Mouse (Mus musculus): ENCODE measurements at regions not wholly inside any gene's neighbourhood (a gene's known extent, or its start where the extent isn't known, plus 50 kb on each side); places are given as distances from the start of the nearest gene placed in this dataset.

DNA sequence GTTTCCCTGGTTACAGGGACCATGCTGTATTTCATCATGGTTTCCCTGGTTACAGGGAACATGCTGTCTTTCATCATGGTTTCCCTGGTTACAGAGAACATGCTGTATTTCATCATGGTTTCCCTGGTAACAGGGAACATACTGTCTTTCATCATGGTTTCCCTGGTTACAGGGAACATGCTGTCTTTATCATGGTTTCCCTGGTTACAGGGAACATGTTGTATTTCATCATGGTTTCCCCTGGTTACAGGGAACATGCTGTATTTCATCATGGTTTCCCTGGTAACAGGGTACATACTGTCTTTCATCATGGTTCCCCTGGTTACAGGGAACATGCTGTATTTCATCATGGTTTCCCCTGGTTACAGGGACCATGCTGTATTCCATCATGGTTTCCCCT, 1579.5 kb downstream of the 4930444P10Rik start:
- Histone ChIP-seq H3K27ac (ENCODE audit: low read depth, low read length) (no peak overlapping the region), H3K4me2 (ENCODE audit: low read depth, low read length, severe bottlenecking) (no peak overlapping the region), H3K9me3 (ENCODE audit: control insufficient read depth, low read length) (no peaks in the 10 kb centered on the region), H3K4me3 (ENCODE audit: low read depth, low read length) (no peak overlapping the region), H3K27me3 (ENCODE audit: control insufficient read depth, insufficient read depth, low read length) (peaks cover under 1% of the 10 kb centered on the region; the same call in 1 of the 2 replicates), H3K4me1 (replicated peaks; ENCODE audit: control insufficient read depth, insufficient read depth, low read length) (no peaks in the 10 kb centered on the region), H3K36me3 (ENCODE audit: control insufficient read depth, insufficient read depth, low read length) (no peaks in the 10 kb centered on the region), H3K9ac (ENCODE audit: low read length) (no peak overlapping the region)
- ATAC-seq (replicated peaks; ENCODE audit: low FRiP score) (no peak), DNase-seq (ENCODE audit: low spot score) (no peak)

DNA sequence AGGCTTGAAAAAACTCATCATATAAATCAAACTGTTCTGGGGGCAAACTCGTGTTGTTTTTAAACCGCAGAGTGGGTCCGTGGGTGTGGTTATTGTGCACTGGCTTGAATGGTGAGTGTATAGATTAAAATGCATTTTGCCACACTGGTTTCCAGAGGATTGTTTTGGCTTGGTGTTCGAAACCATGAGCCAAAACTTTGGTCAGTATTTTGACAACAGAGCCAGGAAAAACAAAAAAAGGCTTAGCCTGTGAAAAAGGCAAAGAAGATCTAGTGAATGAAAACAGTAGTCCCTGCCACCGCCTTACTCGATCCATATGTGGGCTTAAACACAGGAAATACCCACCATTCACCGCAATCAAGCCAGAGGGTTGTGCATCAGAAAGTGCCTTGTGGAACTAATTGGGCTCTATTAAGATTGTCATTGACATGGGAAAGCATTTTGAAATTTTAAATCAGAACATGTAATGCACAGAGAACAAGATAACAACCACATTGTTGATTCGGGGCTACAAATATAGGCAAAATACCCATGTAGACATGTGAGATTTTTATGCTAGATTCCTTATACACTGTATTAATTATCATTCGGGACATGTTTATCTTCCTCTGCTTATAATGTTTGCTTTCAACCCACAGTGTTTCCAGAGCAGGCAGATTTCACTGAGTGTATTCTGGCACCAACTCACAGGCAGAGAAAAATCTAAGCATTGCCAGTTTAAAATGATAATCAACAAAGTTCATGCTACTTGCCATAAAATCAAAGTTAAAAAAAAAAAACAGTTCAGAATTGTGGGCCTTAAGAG, 1580.4 kb downstream of the 4930444P10Rik start:
- 52% methylated on average over 9 of the region's 9 CpGs for WGBS
- ATAC-seq (replicated peaks; ENCODE audit: low FRiP score) (no peak), DNase-seq (ENCODE audit: low spot score) (no peak)
- Histone ChIP-seq H3K9ac (ENCODE audit: low read length) (no peak overlapping the region), H3K36me3 (ENCODE audit: control insufficient read depth, insufficient read depth, low read length) (no peaks in the 10 kb centered on the region), H3K27me3 (ENCODE audit: control insufficient read depth, insufficient read depth, low read length) (peaks cover 8% of the 10 kb centered on the region; the same call in 1 of the 2 replicates), H3K4me2 (ENCODE audit: low read depth, low read length, severe bottlenecking) (no peak overlapping the region), H3K4me1 (replicated peaks; ENCODE audit: control insufficient read depth, insufficient read depth, low read length) (no peaks in the 10 kb centered on the region), H3K9me3 (ENCODE audit: control insufficient read depth, low read length) (no peaks in the 10 kb centered on the region), H3K27ac (ENCODE audit: low read depth, low read length) (no peak overlapping the region), H3K4me3 (ENCODE audit: low read depth, low read length) (no peak overlapping the region)

DNA sequence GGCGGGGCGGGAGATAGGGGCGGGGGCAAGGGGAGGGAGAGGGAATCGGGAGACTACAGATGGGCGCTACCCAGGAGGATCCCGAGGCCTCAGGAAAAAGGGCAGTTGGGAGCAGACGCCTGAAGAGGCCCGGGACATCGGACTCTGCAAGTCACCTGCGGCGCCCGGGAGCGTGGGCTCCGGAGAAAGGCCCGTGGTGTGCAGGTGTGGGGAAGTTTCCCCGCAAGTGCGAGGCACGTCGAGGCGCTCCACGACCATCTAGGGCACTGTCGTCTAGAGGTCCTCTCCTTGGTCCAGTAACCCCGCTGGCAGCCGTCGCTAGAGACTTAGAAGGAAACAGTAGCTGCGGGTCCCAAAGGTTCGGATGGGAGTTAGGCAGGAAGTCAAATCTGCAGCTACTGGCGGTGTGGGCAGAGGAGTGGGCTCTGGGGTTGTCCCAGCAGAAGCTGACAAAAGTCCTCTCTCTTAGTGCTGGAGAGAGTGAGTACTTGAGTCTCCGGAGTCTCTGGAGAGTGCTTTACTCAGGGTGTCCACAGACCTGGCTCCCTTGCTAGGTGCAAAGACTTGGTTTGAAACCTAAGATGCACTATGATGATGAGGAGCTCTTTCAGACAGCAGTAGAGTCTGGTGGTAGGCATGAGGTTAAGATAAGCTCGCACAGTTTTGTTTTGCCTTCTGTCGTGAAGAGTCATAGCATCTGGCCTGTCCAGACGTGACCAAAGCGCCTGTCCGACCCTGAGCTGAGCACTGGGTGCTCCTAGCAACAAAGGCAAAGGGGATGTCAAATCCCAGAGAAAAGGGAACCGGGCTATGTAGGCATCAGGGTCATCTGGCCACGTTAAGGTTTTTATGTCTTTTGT, 1586.1 kb downstream of the 4930444P10Rik start:
- H3K27ac ChIP-seq (ENCODE audit: low read depth, low read length) = no peak overlapping the region
- ATAC-seq (replicated peaks; ENCODE audit: low FRiP score) = peak; percentile 11
- WGBS = 1% methylated on average over 36 of the region's 36 CpGs

DNA sequence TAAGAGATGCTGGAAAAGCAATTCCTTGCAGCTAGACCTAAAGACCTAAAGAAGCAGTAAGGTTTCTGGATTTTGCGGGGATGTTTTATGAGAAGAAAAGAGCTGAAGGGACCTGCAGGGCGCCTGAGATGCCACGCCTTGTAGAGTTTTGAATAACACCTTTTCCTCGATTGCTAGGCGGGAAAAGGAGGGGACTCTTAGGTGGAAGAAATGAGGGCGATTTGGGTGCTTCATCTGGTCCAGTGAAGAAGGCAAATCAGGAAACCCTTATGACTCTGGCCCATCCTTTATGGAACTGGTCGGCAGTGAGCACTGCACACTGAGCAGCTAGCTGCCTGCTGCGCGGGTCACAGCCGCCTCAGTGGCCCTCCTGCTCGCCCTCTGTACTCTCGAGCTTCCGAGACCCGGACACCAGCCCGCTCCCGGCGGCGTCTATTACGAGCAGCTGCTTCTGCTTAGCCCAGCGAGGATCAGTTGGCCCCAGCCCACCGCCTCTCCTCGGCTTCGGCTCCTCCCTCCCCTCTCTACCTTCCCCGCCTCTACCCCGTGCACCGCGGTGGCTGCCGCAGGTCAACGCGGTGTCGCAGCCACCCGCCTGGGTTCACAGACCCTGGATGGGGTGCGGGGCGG, 1586.8 kb downstream of the 4930444P10Rik start:
- H3K9me3 ChIP-seq (ENCODE audit: control insufficient read depth, low read length) = no peaks in the 10 kb centered on the region
- peaks cover 30% of the 10 kb centered on the region for H3K27me3 ChIP-seq (ENCODE audit: control insufficient read depth, insufficient read depth, low read length)
- ATAC-seq (replicated peaks; ENCODE audit: low FRiP score) (peak; percentile 92), DNase-seq (ENCODE audit: low spot score) (peak; percentile 84)
- under 1% methylated on average over 34 of the region's 34 CpGs for WGBS
- H3K4me3 ChIP-seq (ENCODE audit: low read depth, low read length) = peak overlapping the region; percentile 35
- H3K36me3 ChIP-seq (ENCODE audit: control insufficient read depth, insufficient read depth, low read length) = no peaks in the 10 kb centered on the region
- peak overlapping the region; percentile 65 for H3K4me2 ChIP-seq (ENCODE audit: low read depth, low read length, severe bottlenecking)
- H3K4me1 ChIP-seq (replicated peaks; ENCODE audit: control insufficient read depth, insufficient read depth, low read length) = peaks cover 10% of the 10 kb centered on the region; the same call in 1 of the 2 replicates
- H3K9ac ChIP-seq (ENCODE audit: low read length) = peak overlapping the region; percentile 18; the same call in 1 of the 2 replicates
- no peak overlapping the region for H3K27ac ChIP-seq (ENCODE audit: low read depth, low read length)

More for the DNA sequence above, 1586.1 kb downstream of the 4930444P10Rik start:
- peak overlapping the region; percentile 35 for H3K4me3 ChIP-seq (ENCODE audit: low read depth, low read length)
- H3K4me2 ChIP-seq (ENCODE audit: low read depth, low read length, severe bottlenecking) = peak overlapping the region; percentile 65
- H3K9me3 ChIP-seq (ENCODE audit: control insufficient read depth, low read length) = no peaks in the 10 kb centered on the region
- DNase-seq (ENCODE audit: low spot score) = no peak
- H3K27me3 ChIP-seq (ENCODE audit: control insufficient read depth, insufficient read depth, low read length) = peaks cover 30% of the 10 kb centered on the region
- peaks cover 10% of the 10 kb centered on the region; the same call in 1 of the 2 replicates for H3K4me1 ChIP-seq (replicated peaks; ENCODE audit: control insufficient read depth, insufficient read depth, low read length)
- H3K9ac ChIP-seq (ENCODE audit: low read length) = peak overlapping the region; percentile 18; the same call in 1 of the 2 replicates
- H3K36me3 ChIP-seq (ENCODE audit: control insufficient read depth, insufficient read depth, low read length) = no peaks in the 10 kb centered on the region

DNA sequence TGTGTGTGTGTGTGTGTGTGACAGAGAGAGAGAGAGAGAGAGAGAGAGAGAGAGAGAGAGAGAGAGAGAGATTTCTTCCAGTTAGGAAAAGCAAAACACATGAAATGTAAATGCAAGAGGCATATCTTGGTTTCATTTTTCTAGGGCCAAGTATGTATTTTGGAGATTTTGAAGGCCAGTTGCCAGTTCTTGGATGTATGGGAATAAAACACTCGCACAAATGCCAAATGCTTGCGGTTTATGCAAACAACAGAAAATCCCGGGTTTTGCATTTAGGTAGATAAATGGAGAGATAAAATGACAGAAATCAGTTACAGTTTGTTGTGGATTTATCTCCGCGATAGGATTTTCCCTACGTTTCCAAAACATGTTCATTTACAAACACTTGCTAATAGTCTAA, 1587.4 kb downstream of the 4930444P10Rik start:
- no peak for DNase-seq (ENCODE audit: low spot score)
- Histone ChIP-seq H3K4me3 (ENCODE audit: low read depth, low read length) (no peak overlapping the region), H3K4me2 (ENCODE audit: low read depth, low read length, severe bottlenecking) (peak overlapping the region; percentile 65; the same call in 1 of the 2 replicates), H3K9ac (ENCODE audit: low read length) (no peak overlapping the region), H3K27me3 (ENCODE audit: control insufficient read depth, insufficient read depth, low read length) (peaks cover 30% of the 10 kb centered on the region), H3K36me3 (ENCODE audit: control insufficient read depth, insufficient read depth, low read length) (no peaks in the 10 kb centered on the region), H3K27ac (ENCODE audit: low read depth, low read length) (no peak overlapping the region), H3K9me3 (ENCODE audit: control insufficient read depth, low read length) (no peaks in the 10 kb centered on the region), H3K4me1 (replicated peaks; ENCODE audit: control insufficient read depth, insufficient read depth, low read length) (peaks cover 10% of the 10 kb centered on the region; the same call in 1 of the 2 replicates)
- ATAC-seq (replicated peaks; ENCODE audit: low FRiP score) = no peak
- 4% methylated on average over 6 of the region's 6 CpGs for whole genome bisulfite sequencing

DNA sequence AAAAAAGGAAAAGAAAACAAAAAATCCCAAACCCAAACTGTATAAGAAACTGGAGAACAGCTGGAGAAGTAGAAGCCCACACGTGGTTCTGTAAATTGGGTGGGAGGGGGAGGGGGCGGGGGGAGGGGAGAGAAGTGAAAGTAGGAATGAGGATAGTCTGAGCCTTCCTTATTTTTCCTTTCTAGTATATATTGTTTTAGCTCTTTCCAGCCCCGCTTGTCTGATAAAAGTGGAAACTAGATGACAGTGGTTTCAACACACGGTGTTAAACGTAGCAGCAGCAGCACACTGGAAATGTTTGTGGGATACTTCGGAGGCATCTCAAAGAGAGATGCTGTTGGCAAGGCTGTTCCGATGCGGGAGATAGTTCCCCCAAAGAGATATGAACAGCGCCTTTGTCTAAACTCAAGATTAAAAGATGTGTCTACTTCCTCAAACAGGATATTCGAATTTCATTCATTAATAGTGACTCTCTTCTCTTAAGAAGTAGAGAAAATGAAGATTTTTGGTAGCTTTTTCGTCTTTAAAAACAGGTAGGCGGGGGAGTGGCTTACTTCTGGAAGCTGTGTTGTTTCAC, 1588.3 kb downstream of the 4930444P10Rik start:
- H3K27ac ChIP-seq (ENCODE audit: low read depth, low read length) = no peak overlapping the region
- no peaks in the 10 kb centered on the region for H3K36me3 ChIP-seq (ENCODE audit: control insufficient read depth, insufficient read depth, low read length)
- H3K27me3 ChIP-seq (ENCODE audit: control insufficient read depth, insufficient read depth, low read length) = peaks cover 30% of the 10 kb centered on the region
- DNase-seq (ENCODE audit: low spot score) = no peak
- H3K4me3 ChIP-seq (ENCODE audit: low read depth, low read length) = peak overlapping the region; percentile 18; the same call in 1 of the 2 replicates
- under 1% methylated on average over 12 of the region's 12 CpGs for WGBS
- H3K9me3 ChIP-seq (ENCODE audit: control insufficient read depth, low read length) = no peaks in the 10 kb centered on the region
- H3K9ac ChIP-seq (ENCODE audit: low read length) = no peak overlapping the region
- no peak for ATAC-seq (replicated peaks; ENCODE audit: low FRiP score)
- peaks cover 10% of the 10 kb centered on the region; the same call in 1 of the 2 replicates for H3K4me1 ChIP-seq (replicated peaks; ENCODE audit: control insufficient read depth, insufficient read depth, low read length)
- peak overlapping the region; percentile 40 for H3K4me2 ChIP-seq (ENCODE audit: low read depth, low read length, severe bottlenecking)

DNA sequence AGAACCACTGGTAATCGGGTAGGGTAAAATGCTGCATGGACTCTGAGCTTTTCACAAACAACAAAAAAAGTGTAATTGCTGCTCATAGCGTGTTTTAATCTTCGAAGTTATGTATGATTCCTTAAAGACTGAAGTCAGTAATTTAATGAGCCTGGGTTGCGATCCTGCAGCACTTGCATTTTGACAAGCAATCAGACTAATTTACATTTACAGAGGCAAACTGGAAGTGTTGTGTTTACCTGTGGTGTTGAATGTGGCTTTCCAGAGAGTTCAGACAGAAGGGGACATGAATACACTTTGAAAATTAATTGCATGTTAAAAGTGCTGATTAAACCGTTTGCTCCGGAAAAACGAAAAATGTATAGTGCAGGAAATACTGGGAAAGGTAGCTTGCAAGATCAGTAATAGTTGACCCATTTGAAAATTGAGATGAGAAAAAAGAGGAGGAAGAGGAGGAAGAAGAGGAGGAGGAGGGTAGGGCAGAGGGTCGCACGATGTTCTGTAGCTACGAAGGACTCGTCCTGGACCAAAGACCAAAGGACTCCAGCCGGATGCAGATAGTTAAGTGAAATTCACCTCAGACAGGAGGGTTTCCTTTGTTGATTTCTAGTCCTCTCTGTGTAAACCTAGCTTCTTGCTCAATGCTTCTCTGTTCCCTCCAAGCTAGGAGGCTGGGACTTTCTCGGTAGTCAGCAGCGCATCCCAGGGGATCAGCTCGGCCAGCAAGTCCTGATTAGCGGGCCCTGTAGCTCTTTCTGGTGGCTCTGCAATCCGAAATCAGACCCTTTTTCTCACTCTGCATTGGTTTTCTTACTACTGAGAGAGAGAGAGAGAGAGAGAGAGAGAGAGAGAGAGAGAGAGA, 1589.0 kb downstream of the 4930444P10Rik start:
- H3K4me3 ChIP-seq (ENCODE audit: low read depth, low read length) = peak overlapping the region; percentile 18; the same call in 1 of the 2 replicates
- 4% methylated on average over 17 of the region's 17 CpGs for WGBS
- no peaks in the 10 kb centered on the region for H3K36me3 ChIP-seq (ENCODE audit: control insufficient read depth, insufficient read depth, low read length)
- H3K4me1 ChIP-seq (replicated peaks; ENCODE audit: control insufficient read depth, insufficient read depth, low read length) = peaks cover 10% of the 10 kb centered on the region; the same call in 1 of the 2 replicates
- H3K9me3 ChIP-seq (ENCODE audit: control insufficient read depth, low read length) = no peaks in the 10 kb centered on the region
- no peak overlapping the region for H3K27ac ChIP-seq (ENCODE audit: low read depth, low read length)
- H3K27me3 ChIP-seq (ENCODE audit: control insufficient read depth, insufficient read depth, low read length) = peaks cover 30% of the 10 kb centered on the region
- ATAC-seq (replicated peaks; ENCODE audit: low FRiP score) (no peak), DNase-seq (ENCODE audit: low spot score) (no peak)
- peak overlapping the region; percentile 40; the same call in 1 of the 2 replicates for H3K4me2 ChIP-seq (ENCODE audit: low read depth, low read length, severe bottlenecking)
- H3K9ac ChIP-seq (ENCODE audit: low read length) = no peak overlapping the region
